Mouse (Mus musculus) heart, adult 2 months (tissue): ENCODE results near the gene Bfsp2.

Source experiments
- CTCF ChIP-seq: fragments of 200-600 bp; IDR thresholded peaks from 2 replicates; pipeline ENCODE4 v1.8.1; 2022; ENCODE audit warnings: antibody characterized with exemption, mild to moderate bottlenecking, moderate library complexity
- POLR2A ChIP-seq: fragments of 200-500 bp; IDR thresholded peaks from 2 replicates; pipeline ENCODE4 v1.6.1; 2011; ENCODE audit warnings: mild to moderate bottlenecking, low read depth, low read length, control low read depth; ENCODE audit not compliant: insufficient read depth

GRCm38 (mm10) chr9:103459839-103460238 lies 20.4 kb downstream of the Bfsp2 start:
- TF ChIP-seq POLR2A (no peak), CTCF (no peak)
